Mouse (Mus musculus): Measurements from ENCODE around the gene Gm5478. TPM values are rescaled to one million over a fixed set of nuclear protein-coding genes. Genes with fewer than 3 reads are reported as not detected.
"Not testable (repeated sequence)": the region's sequence is repeated elsewhere in the genome, so short reads cannot be mapped to it uniquely, and the experiment has no call there.

Gm5478 gene
- polyA plus RNA-seq (2015; fragmentation: Nextera tagmentation; extraction: Ambion mirVana) = not detected in 2 replicates

- Histone ChIP-seq H3K9me3 (ENCODE audit: low read length) (no peaks in the 10 kb centered on the region), H3K36me3 (ENCODE audit: insufficient read depth, low read length) (no peaks in the 10 kb centered on the region), H3K4me2 (replicated peaks; ENCODE audit: low read depth, low read length) (no peak within 1 kb of the TSS), H3K27ac (ENCODE audit: low read length) (no peak within 1 kb of the TSS), H3K4me3 (ENCODE audit: low read depth, low read length) (no peak within 1 kb of the TSS), H3K9ac (replicated peaks; ENCODE audit: low read depth) (no peak within 1 kb of the TSS), H3K4me1 (ENCODE audit: insufficient read depth, low read depth, low read length) (no peaks in the 10 kb centered on the region), H3K27me3 (replicated peaks; ENCODE audit: insufficient read depth, low read length) (no peaks in the 10 kb centered on the region)
- 63% methylated on average over 3 of the region's 3 CpGs for WGBS
- no peak for TF ChIP-seq EP300 (IDR thresholded peaks at IDR 0.05)
- DNase-seq (ENCODE audit: low spot score) = no peak
- ATAC-seq = no peak
Measured at GRCm38 (mm10) chr15:101647280-101647679, at the start of gene Gm5478. Gene Gm5478 (minus strand): TSS chr15:101647380.

- H3K27me3 ChIP-seq (replicated peaks; ENCODE audit: insufficient read depth, low read length) = no peaks in the 10 kb centered on the region
- DNase-seq (ENCODE audit: low spot score) = no peak
- H3K4me3 ChIP-seq (ENCODE audit: low read depth, low read length) = no peak within 1 kb of the TSS
- TF ChIP-seq CTCF (IDR thresholded peaks at IDR 0.05) (no peak), EP300 (IDR thresholded peaks at IDR 0.05) (no peak)
- H3K36me3 ChIP-seq (ENCODE audit: insufficient read depth, low read length) = no peaks in the 10 kb centered on the region
- H3K9ac ChIP-seq (replicated peaks; ENCODE audit: low read depth) = no peak within 1 kb of the TSS
- no peaks in the 10 kb centered on the region for H3K4me1 ChIP-seq (ENCODE audit: insufficient read depth, low read depth, low read length)
- 77% methylated on average over 5 of the region's 5 CpGs for WGBS
- H3K4me2 ChIP-seq (replicated peaks; ENCODE audit: low read depth, low read length) = no peak within 1 kb of the TSS
- no peaks in the 10 kb centered on the region for H3K9me3 ChIP-seq (ENCODE audit: low read length)
- H3K27ac ChIP-seq (ENCODE audit: low read length) = no peak within 1 kb of the TSS
- no peak for ATAC-seq
Measured at GRCm38 (mm10) chr15:101694207-101694606, 47.0 kb upstream of the Gm5478 start, which contains the start of gene Krt6a. Gene Krt6a (minus strand): TSS chr15:101694307.

- not testable (repeated sequence) for ATAC-seq
Measured at GRCm38 (mm10) chr15:101690460-101690859, 43.3 kb upstream of the Gm5478 start.

GRCm38 (mm10) chr15:101688161-101688560 is 41.0 kb upstream of the Gm5478 start:
- H3K4me3 ChIP-seq (ENCODE audit: low read depth, low read length) = no peak overlapping the region
- DNase-seq (ENCODE audit: low spot score) = no peak
- no peak for TF ChIP-seq CTCF (IDR thresholded peaks at IDR 0.05)
- TF ChIP-seq EP300 (IDR thresholded peaks at IDR 0.05) = no peak
- no peaks in the 10 kb centered on the region for H3K27me3 ChIP-seq (replicated peaks; ENCODE audit: insufficient read depth, low read length)
- no peaks in the 10 kb centered on the region for H3K36me3 ChIP-seq (ENCODE audit: insufficient read depth, low read length)
- no peak overlapping the region for H3K9ac ChIP-seq (replicated peaks; ENCODE audit: low read depth)
- no peak for ATAC-seq
- WGBS = 46% methylated on average over 2 of the region's 2 CpGs
- H3K4me1 ChIP-seq (ENCODE audit: insufficient read depth, low read depth, low read length) = no peaks in the 10 kb centered on the region
- H3K9me3 ChIP-seq (ENCODE audit: low read length) = no peaks in the 10 kb centered on the region
- no peak overlapping the region for H3K4me2 ChIP-seq (replicated peaks; ENCODE audit: low read depth, low read length)
- H3K27ac ChIP-seq (ENCODE audit: low read length) = no peak overlapping the region

More at GRCm38 (mm10) chr15:101690460-101690859, 43.3 kb upstream of the Gm5478 start:
- not testable (repeated sequence) for H3K27ac ChIP-seq (ENCODE audit: low read length); H3K36me3 ChIP-seq (ENCODE audit: insufficient read depth, low read length); H3K4me1 ChIP-seq (ENCODE audit: insufficient read depth, low read depth, low read length); H3K27me3 ChIP-seq (replicated peaks; ENCODE audit: insufficient read depth, low read length); H3K9me3 ChIP-seq (ENCODE audit: low read length); H3K4me2 ChIP-seq (replicated peaks; ENCODE audit: low read depth, low read length); DNase-seq (ENCODE audit: low spot score); H3K4me3 ChIP-seq (ENCODE audit: low read depth, low read length); H3K9ac ChIP-seq (replicated peaks; ENCODE audit: low read depth)
- 89% methylated on average over 5 of the region's 5 CpGs for WGBS

GRCm38 (mm10) chr15:101680187-101680586 is 33.0 kb upstream of the Gm5478 start, which contains the start of gene Krt6b:
Gene Krt6b (minus strand): TSS chr15:101680287.
- Histone ChIP-seq H3K27me3 (replicated peaks; ENCODE audit: insufficient read depth, low read length) (no peaks in the 10 kb centered on the region), H3K36me3 (ENCODE audit: insufficient read depth, low read length) (no peaks in the 10 kb centered on the region), H3K9ac (replicated peaks; ENCODE audit: low read depth) (no peak within 1 kb of the TSS), H3K4me3 (ENCODE audit: low read depth, low read length) (no peak within 1 kb of the TSS), H3K4me1 (ENCODE audit: insufficient read depth, low read depth, low read length) (no peaks in the 10 kb centered on the region), H3K27ac (ENCODE audit: low read length) (no peak within 1 kb of the TSS), H3K9me3 (ENCODE audit: low read length) (no peaks in the 10 kb centered on the region), H3K4me2 (replicated peaks; ENCODE audit: low read depth, low read length) (no peak within 1 kb of the TSS)
- no peak for DNase-seq (ENCODE audit: low spot score)
- 92% methylated on average over 2 of the region's 2 CpGs for WGBS
- TF ChIP-seq EP300 (IDR thresholded peaks at IDR 0.05) (no peak), CTCF (IDR thresholded peaks at IDR 0.05) (no peak)
- no peak for ATAC-seq

GRCm38 (mm10) chr15:101675978-101676377 is 28.8 kb upstream of the Gm5478 start:
- Histone ChIP-seq H3K27ac (ENCODE audit: low read length) (no peak overlapping the region), H3K27me3 (replicated peaks; ENCODE audit: insufficient read depth, low read length) (no peaks in the 10 kb centered on the region), H3K4me3 (ENCODE audit: low read depth, low read length) (no peak overlapping the region), H3K4me2 (replicated peaks; ENCODE audit: low read depth, low read length) (no peak overlapping the region), H3K36me3 (ENCODE audit: insufficient read depth, low read length) (no peaks in the 10 kb centered on the region), H3K9me3 (ENCODE audit: low read length) (no peaks in the 10 kb centered on the region), H3K9ac (replicated peaks; ENCODE audit: low read depth) (no peak overlapping the region), H3K4me1 (ENCODE audit: insufficient read depth, low read depth, low read length) (no peaks in the 10 kb centered on the region)
- 88% methylated on average over 1 of the region's 1 CpGs for WGBS
- no peak for TF ChIP-seq EP300 (IDR thresholded peaks at IDR 0.05)
- TF ChIP-seq CTCF (IDR thresholded peaks at IDR 0.05) = no peak
- no peak for DNase-seq (ENCODE audit: low spot score)
- no peak for ATAC-seq

- DNase-seq (ENCODE audit: low spot score) (no peak), ATAC-seq (no peak)
- WGBS = 80% methylated on average over 5 of the region's 5 CpGs
- Histone ChIP-seq H3K36me3 (ENCODE audit: insufficient read depth, low read length) (no peaks in the 10 kb centered on the region), H3K9ac (replicated peaks; ENCODE audit: low read depth) (no peak overlapping the region), H3K4me3 (ENCODE audit: low read depth, low read length) (no peak overlapping the region), H3K4me2 (replicated peaks; ENCODE audit: low read depth, low read length) (no peak overlapping the region), H3K4me1 (ENCODE audit: insufficient read depth, low read depth, low read length) (no peaks in the 10 kb centered on the region), H3K27me3 (replicated peaks; ENCODE audit: insufficient read depth, low read length) (no peaks in the 10 kb centered on the region), H3K27ac (ENCODE audit: low read length) (no peak overlapping the region), H3K9me3 (ENCODE audit: low read length) (no peaks in the 10 kb centered on the region)
- TF ChIP-seq CTCF (IDR thresholded peaks at IDR 0.05) = no peak
- TF ChIP-seq EP300 (IDR thresholded peaks at IDR 0.05) = no peak
Measured at GRCm38 (mm10) chr15:101652736-101653265, 5.6 kb upstream of the Gm5478 start.

Data from lung, postnatal 0 days (tissue).